Mouse (Mus musculus) gastrocnemius, adult 18-20 months (tissue): ENCODE data around the gene Col16a1. TPM values are rescaled to one million over a fixed set of nuclear protein-coding genes. Genes with fewer than 3 reads are reported as not detected.

Experiments used
- DNase-seq: peaks from one replicate; pipeline ENCODE4 v3.0.0; 2021; ENCODE audit warnings: low spot score
- total RNA-seq, 2 experiments: library from RNA; stranded (reverse); gene quantifications; 2 replicates each; pipeline ENCODE4 v1.2.3; 2021

Col16a1 gene
- total RNA-seq, 2 experiments from 2014 or later, result 2.5 to 2.9 TPM

DNA sequence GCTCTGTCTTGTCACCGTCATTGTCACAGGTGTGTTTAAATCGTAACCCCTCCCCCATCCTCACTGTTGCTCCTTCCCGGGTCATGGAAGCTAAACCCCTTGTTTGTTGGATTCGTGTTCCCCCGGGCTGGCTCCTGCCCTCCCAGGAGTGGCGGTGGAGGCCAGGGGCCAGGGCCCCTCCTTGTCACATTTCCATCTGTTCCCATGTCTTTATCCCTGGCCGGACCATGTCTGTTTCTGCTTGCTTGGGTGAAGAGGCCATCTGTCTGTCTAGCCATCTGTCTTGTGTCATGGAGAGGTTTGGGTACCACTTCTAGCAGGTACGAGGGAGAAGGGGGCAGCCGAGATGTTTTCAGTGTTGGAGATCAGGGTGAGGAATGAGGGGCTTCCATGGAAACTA lies 34.6 kb downstream of the Col16a1 start:
- no peak for DNase-seq

DNA sequence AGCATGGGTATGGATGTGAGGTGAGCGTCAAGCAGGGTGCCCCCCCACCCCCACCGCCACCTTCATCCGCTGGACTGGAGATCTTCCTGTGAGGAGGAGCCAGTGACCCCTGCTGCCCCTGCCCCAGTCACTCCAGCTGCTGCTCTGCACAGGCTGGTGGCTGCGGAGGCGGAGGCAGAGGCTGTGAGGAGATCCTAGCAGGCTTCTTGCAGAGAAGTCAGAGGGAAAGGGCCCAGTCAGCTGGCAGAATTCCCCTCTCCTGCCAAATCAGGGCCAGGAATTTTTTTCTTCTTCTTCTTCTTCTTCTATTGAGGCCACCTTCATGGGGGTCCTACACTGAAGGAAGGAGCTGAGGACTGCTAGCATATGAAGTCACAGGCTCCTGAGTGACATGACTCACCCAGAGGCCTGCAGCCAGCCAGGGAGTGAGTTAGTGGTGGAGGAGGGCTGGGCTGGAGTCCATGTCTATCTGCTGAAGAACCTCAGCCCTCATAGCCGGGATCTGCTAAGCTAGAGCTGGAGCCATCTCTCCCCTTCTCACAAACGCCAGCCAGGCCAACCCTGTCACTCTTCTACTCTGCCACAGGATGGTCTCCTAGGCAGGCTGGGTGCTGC lies 36.8 kb downstream of the Col16a1 start:
- DNase-seq, result peak; percentile 29

DNA sequence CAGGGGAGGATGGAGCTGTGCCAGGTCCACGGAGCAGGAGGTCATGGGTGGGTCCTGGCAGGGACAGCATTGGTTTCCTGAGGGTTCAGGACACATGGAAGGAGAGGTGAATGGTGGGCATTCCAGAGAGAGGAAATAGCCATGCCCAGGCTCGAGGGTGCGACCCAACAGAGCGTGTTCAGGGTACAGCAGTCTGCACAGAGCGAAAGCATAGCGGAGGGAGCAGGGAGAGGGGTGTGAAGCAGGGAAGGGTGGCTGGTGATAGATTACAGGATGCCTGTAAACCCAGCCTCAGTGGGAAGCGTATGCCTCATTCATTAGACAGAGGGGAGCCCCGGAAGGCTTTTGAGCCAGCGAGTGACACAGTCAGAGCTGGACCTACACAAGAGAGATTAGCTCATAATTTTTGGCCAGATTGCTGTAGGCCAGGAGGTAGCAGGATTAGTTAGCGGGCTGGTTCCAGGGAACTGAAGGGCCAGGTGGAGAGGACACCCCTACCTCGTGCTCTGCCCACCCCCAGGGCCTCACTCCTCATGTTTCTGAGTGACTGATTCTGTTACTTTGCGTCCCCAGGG lies 37.7 kb downstream of the Col16a1 start:
- DNase-seq, result no peak

DNA sequence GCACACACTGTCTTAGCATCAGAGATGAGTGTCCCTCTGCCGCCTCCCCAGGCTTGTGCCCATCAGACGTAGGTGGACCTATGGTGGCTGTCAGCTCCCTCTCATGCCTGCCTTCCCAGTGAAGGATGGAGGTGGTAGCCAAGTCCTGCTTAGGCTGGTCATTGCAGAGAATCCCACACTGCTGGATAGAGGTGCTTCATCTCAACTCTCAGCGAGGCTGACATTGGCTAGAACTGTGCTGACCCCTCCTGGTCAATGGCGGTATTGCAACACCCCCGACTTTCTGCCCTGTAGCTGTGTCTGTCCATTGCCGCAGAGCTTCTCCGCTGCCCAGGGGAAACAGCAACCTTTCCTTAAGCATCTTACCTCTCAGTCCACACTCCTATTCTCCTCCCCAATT lies 39.7 kb downstream of the Col16a1 start:
- peak; percentile 92 for DNase-seq

DNA sequence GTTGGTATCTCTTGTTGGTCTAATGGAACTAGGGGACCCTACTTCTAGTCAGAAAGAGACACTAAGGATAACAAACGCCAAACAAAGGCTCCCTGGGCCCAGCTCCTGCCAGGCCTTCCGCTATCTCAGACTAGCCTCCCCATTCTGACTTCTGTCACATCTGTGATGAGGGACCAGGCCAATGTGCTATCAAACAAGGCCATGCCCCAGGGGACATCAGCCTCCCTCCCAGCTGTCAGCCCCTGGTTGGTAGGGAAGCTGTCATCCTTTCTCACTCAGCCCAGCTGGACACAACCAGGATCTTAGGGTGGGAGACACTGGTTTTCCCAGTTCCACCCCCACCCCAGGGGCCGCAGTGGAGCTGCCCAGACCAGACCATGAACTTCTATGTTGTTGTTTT lies 47.5 kb downstream of the Col16a1 start:
- DNase-seq, result no peak

DNA sequence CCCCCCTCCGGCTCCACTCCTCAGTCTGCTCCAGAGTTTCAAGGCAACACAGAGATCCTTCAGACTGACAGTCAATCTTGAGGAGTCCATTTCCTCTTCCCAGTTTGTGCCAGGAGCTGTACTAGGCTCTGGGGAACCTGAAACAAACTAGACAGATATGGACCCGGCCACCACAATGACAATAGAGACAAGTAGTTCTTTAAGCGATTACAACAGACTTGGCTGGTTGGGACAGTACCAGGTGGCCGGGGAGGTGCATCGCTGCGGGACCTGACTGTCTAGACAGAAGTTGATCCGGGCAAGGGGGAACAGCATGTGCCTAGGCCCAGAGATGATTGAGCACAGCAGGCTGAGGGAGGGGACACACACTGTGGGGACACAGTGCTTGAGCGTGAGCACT lies 53.5 kb downstream of the Col16a1 start:
- no peak for DNase-seq

DNA sequence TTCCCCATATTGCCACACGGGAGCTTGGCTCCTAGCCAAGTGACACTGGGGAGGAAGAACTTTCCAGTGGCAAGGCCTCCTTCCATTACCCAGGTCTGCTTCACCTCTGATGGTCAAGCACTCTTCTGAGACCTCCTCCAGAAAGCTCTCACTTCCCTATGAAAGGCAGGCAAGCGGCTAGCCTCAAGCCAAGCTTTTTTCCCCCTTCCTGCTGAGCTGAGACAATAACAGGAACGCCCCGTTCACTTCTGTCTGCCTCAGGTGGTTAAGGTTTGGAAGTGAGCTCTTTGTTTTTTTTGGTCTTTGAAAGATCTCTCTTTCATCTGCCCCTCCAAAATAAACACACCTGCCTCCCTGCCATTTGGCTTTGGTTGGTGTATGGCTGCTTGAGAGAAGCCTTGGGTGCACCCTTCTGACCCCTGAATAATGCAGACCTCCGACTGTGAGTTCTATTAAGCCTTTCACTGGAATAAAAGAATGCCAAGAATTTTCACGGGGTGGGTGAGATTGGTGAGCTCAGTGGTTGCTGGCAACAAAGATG lies 54.5 kb downstream of the Col16a1 start, which contains the start of gene Pef1:
Pef1 (plus strand) TSS at position 448 of the 541 bp plus-strand sequence.
- no peak for DNase-seq

DNA sequence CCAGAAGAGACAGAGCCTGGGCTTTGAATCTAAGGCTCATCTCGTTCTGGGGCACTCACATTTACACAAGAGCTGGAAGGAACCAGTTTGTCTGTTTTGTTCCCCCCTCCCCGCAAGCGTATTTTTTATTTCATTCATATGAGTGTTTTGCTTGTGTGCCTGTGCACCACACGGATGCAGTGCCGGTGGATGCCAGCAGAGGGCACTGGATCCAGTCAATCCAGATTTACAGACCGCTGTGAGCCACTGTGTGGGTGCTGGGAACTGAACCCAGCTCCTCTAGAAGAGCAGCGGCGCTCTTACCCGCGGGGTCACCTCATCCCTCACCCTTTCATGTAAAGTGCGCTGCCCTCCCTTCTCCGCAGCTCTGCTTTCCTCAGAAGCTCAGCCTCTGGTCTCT lies 56.0 kb downstream of the Col16a1 start:
- no peak for DNase-seq

DNA sequence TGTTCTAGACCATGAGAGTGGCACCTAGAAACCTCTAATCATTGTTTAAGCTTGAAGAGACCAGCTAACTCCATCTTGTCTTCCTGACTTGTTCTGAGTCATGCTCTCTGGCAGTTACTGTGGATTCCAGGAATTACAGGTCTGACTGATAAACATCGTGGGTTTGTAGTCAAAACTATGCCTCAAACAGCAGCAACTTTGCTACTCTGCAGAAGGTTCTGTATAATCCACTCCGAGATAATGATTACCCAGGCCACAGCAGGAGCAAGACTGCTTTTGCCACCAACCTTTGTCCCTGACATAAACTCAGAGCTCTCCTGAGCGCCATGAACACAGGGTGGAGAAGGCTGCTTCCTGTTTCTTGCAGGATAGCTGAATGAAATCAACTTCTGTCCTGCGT lies 56.9 kb downstream of the Col16a1 start:
- no peak for DNase-seq

DNA sequence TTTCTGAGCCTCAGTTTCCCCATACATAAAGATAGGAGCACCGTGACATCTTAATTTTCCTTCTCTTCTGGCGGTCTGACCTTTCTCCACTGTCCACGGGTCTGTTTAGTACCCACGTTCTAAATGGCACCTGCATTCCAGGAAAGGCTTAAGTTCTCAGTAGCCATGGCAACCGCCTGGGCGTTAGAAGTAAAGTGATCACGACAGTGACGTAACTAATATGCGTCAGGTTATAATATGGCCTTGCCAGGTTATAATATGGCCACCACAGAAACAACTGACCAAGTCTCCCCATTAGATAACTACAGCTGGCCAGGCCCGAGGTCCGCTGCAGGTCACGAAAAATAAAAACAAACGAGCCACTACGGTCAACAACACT lies 59.4 kb downstream of the Col16a1 start:
- DNase-seq, result no peak

DNA sequence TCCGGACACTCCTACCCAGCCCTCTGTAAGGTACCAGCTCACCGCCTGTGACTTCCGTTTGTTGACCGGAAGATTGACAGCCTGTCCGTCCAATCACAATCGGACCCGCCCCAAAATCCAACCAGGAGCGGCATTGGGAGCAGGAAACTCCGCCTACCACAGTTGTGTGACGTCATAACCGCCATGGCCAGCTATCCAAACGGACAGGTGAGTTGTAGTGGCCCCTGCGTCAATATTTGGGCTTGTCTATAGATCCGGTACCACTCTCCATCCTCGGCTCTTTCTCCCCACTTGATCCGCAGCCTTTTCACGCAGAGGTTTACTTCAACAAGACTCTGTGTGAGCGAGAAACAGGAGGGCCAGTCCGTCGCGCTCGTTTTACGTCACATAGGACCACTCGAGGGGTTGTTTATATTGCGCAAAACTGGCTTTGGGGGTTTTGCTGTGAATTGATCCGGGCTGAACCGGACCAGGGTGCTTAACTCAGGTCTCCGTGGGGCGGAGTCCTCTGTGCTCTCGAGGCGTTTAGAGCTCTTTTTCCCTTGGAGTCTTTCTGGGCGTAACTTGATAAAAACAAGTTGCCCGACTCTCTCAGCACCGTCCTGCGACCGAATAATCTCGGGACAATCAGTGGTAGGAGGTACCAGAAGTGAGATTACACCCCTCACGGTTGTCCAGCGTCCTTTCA lies 59.9 kb downstream of the Col16a1 start:
- peak; percentile 100 for DNase-seq

DNA sequence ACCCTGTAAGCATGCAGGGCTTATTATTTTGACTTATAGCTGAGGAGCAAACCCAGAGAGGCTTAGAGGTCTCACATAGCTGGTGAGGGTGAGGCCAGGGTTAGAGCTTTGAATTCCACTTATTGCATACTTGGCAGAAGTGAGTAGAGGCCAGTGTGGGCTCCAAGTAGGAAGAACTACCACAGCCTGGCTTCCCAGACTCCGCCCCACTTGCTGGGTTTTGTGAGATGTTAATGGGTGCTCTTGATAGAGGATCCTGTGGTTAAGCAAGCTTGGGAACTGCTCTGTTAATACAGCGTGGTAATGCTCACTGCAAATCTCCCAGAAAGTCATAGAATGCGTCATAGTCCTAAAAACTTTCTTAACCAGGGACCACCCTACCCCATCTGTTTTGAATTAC lies 61.3 kb downstream of the Col16a1 start:
- no peak for DNase-seq

DNA sequence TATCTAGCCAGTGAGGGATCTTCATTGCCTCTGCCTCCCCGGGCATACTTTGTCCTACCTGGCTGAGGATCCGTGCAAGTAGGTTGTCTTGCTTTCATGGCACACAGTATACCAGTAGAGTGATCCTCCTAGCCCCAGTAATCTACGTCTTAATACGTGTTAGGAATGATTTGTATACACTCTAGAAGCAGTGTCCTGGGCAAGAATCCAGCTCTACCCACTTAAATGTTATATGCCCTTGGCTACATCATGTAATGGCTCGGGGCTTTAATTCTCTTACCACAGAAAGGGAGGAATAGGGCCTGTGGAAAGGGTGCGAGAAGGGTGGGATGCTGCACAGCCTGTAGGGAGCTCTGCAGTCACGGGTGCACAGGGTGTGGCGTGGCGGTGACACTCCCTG lies 62.0 kb downstream of the Col16a1 start:
- DNase-seq, result no peak

DNA sequence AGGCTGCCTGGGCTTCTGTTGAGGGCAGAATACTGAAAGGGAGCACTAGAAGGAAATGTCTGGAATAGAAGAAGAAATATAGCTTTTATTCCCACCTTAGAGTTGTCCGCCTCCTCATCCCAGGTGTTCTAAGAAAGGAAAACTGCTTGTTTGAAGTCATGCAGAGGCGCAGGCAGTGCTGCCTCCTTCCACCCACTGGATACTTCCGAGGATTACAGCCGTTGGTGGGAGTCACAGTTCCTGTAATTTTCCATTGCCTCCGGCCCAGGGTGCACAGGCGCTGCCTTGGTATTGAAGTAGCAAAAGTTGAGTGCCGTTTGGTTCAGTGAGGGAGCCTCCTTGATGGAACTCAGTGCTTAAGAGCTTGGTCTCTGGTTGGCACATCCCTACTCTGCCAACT lies 62.5 kb downstream of the Col16a1 start:
- DNase-seq, result no peak

DNA sequence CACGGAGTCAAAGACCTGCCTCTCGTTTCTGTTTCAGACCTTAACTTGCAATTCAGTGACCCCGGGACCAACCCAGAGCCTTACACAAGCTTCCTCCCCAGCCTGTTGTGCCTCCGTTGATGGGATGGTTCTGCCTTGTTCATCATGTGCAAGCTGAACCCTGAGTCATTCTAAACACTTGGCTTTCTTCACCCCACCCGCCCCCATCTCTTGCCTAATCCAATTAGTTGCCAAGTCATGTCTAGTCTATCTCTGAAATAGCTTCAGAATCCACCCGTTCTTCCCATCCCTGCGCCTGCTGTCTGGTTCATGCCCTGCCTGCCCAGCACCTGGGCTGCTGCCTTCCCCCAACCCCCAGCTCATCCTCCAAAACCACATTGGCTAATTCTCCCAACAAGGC lies 64.7 kb downstream of the Col16a1 start:
- peak; percentile 78 for DNase-seq

DNA sequence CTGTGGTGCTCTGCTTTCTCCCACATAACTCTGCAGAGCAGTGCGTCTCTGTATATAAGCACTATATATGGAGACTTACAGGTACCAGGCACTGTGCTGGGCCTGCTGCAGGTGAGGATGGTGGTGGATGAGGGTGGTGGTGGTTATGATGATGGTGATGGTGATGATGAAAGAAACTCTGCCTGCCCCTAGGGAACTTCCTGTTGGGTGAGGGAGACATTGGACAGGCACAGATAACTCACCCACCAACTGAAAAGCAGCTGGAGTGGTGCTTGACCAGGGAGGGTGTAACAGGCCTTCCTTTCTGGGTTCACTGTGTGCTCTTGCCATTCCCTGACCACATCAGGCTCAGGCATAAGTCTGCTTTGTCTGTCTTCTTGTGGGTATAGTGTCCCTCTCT lies 65.1 kb downstream of the Col16a1 start:
- no peak for DNase-seq

DNA sequence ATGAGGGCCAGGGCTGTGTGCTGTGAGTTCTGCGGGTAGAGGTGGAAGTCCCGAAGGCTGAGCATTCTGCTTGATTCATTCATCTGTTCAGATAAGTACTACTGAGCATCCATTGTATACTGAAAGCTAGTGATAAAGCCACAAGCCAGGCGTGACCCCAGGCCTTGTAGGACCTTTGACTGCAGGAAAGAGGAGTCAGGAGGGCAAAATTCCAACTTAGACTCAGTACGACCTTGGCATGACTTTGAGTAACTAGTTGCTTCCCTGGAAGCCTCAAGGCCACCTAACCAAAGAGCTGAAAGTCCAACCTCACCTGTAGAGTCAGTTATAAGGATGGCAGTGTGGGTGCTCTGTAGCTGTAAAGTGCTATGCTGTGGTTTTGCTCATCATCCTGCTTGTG lies 73.1 kb downstream of the Col16a1 start:
- no peak for DNase-seq

DNA sequence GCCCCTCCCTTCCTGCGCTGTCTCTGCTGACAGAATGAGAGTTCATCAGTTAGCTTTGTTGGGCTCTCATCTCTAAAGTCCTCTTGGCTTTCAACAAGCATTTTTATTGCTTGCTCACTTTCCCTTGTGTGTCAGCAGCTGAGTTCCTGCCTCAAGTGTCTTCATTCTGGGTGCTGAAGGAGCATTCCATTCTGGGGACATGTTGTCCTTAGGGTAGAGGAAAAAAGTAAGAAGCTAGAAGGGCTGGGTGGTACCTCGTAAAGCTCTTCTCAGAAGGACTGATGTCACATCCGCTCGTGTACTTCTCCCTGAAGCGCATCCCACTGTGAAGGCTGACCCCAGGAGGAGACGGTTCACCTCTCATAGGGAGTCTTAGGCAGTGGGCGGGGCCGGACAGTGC lies 73.9 kb downstream of the Col16a1 start:
- no peak for DNase-seq

DNA sequence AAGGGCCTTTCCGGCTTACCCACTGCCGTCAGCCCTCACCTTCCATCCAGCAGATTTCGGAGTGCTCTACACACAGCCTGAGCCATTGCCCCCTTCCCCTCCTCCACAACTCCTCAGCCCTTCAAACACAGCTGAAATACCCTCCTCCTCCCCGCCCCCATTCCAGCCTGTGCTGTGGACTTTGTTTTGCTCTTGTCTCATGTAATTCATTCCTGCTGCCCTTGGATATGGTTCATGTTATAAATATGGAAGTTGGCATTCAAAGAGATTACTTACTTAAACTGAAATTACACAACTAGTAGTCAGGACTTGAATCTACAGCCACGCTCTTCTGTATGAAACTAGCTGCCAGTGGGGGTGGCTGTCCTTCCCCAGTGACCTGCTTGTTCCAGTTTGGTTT lies 75.4 kb downstream of the Col16a1 start:
- DNase-seq, result no peak

DNA sequence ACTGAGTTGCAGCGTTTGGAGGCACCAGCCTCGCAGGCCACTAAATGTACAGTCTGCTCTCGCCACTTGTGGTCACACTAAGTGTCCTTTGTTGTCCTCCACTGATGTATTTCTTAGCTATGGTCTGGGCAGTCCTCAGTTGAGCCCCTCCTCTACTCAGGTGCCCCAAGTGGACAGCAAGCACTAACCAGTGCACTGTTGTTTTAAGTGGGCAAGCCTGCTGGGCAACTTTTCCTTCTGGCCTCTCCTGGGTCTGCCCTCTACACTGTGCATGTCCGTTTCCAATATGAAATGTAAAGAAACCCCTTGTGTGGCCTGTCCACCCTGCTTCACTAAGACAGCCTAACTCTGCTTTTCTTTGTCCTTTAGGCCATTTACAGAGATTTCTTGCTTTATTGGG lies 76.5 kb downstream of the Col16a1 start:
- DNase-seq, result no peak

DNA sequence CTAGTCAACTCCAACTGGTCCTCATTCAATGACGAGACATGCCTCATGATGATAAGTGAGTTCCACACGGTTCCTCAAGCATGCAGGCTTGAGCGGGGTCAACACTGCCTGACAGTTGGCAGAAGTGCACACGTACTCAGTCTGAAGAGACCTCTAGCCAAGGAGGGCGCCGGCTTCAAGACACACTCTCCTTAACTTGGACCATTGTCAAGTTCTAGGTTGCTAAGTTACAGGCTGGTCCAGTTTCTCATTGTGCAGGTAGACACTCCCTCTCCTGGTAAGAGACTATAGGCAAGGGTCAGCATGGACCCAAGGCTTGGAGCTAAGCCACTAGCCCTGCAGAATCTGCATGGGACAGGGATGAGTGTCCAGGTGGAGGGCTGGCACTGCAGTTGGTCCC lies 77.5 kb downstream of the Col16a1 start:
- DNase-seq, result no peak

DNA sequence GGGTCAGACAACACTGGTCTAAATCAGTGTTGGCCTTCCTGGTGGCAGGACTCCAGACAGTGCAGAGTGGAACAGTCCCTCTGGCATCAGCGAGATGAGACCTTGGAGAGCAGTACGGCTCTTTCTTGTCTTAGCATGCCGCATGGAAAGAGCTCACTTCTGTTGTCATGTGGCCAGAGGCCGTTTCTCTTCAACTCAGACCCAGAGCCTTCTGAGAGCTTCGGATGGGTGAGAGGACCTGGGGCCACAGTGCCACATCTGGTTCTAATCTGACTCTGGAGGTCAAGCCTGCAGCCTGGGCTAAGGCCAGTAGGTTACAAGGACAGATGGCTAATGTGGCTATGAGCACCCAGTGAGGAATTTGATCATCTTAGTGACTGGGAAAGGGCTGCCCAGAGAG lies 78.3 kb downstream of the Col16a1 start:
- peak; percentile 32 for DNase-seq

DNA sequence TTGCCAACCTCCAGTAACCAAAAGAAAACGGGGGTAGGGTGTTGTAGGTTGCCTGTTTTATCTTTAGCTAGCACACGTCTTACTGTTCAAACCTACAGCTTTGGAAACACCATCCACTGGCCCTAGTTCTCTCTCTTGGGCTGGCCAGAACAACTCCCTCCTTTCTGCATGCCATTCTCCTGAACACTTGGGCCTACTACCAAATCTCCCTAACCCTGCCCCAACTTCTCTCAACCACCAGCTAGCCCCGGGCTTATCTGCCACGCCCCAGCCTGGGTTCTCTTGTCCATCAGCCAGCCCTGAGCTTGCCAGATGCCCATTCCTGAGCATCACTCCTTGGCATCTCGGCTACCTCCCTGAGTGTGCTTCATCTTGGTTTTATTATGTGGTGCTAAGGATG lies 81.3 kb downstream of the Col16a1 start:
- no peak for DNase-seq
